Mouse (Mus musculus) limb, embryonic 11.5 days (tissue): Measurements from ENCODE around the gene Adamts10. TPM values are rescaled to one million over a fixed set of nuclear protein-coding genes. Genes with fewer than 3 reads are reported as not detected.
A peak's percentile ranks its signal among the peaks of the same experiment; 100 is the strongest.

ENCODE experiments used
- ATAC-seq: fragments of 200-750 bp; cut with Nextera tagmentation; 2 replicates; pipeline ENCODE4 v1.8.0; 2017; ENCODE audit warnings: low read depth; ENCODE audit not compliant: insufficient number of reproducible peaks, low FRiP score, low TSS enrichment
- DNase-seq: peaks from one replicate; pipeline ENCODE4 v3.0.0-alpha.2; 2015; ENCODE audit warnings: low spot score
- H3K27ac ChIP-seq: fragments of 300-500 bp; sonication (generic); replicated peaks from 2 replicates; pipeline ENCODE4 v1.5.1; 2014; ENCODE audit warnings: low read depth, mild to moderate bottlenecking, low read length
- H3K27me3 ChIP-seq: fragments of 300-500 bp; sonication (generic); 2 replicates; pipeline ENCODE4 v1.6.1; 2014; ENCODE audit warnings: mild to moderate bottlenecking, low read length, mixed read lengths; ENCODE audit not compliant: control insufficient read depth, insufficient read depth
- H3K36me3 ChIP-seq: fragments of 300-500 bp; sonication (generic); 2 replicates; pipeline ENCODE4 v1.6.1; 2014; ENCODE audit warnings: mild to moderate bottlenecking, low read length, moderate library complexity, mixed read lengths; ENCODE audit not compliant: control insufficient read depth, insufficient read depth
- H3K4me1 ChIP-seq: fragments of 300-500 bp; sonication (generic); 2 replicates; pipeline ENCODE4 v1.6.1; 2014; ENCODE audit warnings: low read length, mixed read lengths; ENCODE audit not compliant: control insufficient read depth, insufficient read depth
- H3K4me2 ChIP-seq: fragments of 300-500 bp; sonication (generic); 2 replicates; pipeline ENCODE4 v1.6.1; 2014; ENCODE audit warnings: low read depth, mild to moderate bottlenecking, moderate library complexity; ENCODE audit not compliant: severe bottlenecking
- H3K4me3 ChIP-seq: fragments of 300-500 bp; sonication (generic); 2 replicates; pipeline ENCODE4 v1.5.1; 2014; ENCODE audit warnings: low read depth, low read length
- H3K9ac ChIP-seq: fragments of 300-500 bp; sonication (generic); 2 replicates; pipeline ENCODE4 v1.6.1; 2014; ENCODE audit warnings: mild to moderate bottlenecking, low read length
- H3K9me3 ChIP-seq: fragments of 300-500 bp; sonication (generic); 2 replicates; pipeline ENCODE4 v1.6.1; 2016; ENCODE audit warnings: low read length; ENCODE audit not compliant: control insufficient read depth
- WGBS: fragments of 180-500 bp; shearing (Covaris S2); extraction: QIAGEN DNeasy Blood & Tissue Kit; methylation state at CpG from one replicate; pipeline ENCODE4 v1.1.7; 2014; 5-methylcytosine and 5-hydroxymethylcytosine counted together
- polyA plus RNA-seq: library from polyadenylated mRNA; unstranded; fragments of >200 nt; fragmentation: Nextera tagmentation; extraction: Ambion mirVana; gene quantifications from 2 replicates; pipeline ENCODE4 v1.2.1, GENCODE M21; 2014

The Adamts10 gene
- polyA plus RNA-seq, 1 experiment from 2014 or later, result 72.1 TPM

DNA sequence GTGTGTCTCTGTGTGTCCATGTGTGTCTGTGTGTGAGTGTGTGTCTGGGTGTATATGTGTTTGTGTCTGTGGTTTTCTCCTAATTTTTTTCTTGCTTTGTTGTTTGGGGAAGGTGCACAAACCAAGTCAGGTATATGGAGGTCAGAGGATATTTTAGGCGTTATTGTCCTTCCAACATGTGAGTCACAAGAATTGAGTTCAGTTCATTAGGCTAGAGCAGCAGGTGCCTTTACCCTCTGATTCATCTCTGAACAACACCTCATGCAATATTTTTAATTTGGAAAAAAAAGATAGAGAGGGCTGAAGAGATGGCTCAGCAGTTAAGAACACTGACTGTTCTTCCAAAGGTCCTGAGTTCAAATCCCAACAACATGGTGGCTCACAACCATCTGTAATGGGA lies 15.6 kb upstream of the Adamts10 start:
- no peak for DNase-seq
- H3K4me3 ChIP-seq, result no peak overlapping the region
- ATAC-seq, result no peak
- H3K9ac ChIP-seq, result no peak overlapping the region
- H3K36me3 ChIP-seq, result no peaks in the 10 kb centered on the region
- H3K27me3 ChIP-seq, result no peaks in the 10 kb centered on the region
- no peak overlapping the region for H3K27ac ChIP-seq
- 92% methylated on average over 1 of the region's 1 CpGs for WGBS
- no peak overlapping the region for H3K4me2 ChIP-seq
- H3K4me1 ChIP-seq, result no peaks in the 10 kb centered on the region
- H3K9me3 ChIP-seq, result no peaks in the 10 kb centered on the region

DNA sequence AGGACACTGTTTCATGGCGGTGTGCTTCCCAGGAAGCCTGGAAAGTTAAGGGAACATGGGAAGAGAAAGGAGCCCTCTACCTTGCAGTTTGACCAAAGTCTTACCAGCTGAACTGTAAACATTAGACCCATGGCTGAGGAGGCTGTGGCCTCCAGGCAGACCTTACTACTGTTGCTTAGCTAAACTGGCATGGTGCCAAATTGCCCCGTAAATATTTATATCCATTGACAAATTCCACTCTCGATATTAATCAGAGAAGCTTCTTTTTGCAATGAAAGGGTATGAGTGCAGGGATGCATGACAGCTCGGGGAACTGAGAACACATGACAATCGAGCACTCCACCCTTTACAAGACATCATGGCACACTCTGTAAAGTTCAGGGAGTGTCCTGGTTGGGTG lies 13.8 kb upstream of the Adamts10 start:
- no peaks in the 10 kb centered on the region for H3K27me3 ChIP-seq
- ATAC-seq (no peak), DNase-seq (no peak)
- no peak overlapping the region for H3K4me3 ChIP-seq
- H3K27ac ChIP-seq, result no peak overlapping the region
- H3K4me2 ChIP-seq, result no peak overlapping the region
- no peaks in the 10 kb centered on the region for H3K36me3 ChIP-seq
- no peaks in the 10 kb centered on the region for H3K9me3 ChIP-seq
- 85% methylated on average over 5 of the region's 5 CpGs for WGBS
- H3K9ac ChIP-seq, result no peak overlapping the region
- no peaks in the 10 kb centered on the region for H3K4me1 ChIP-seq

DNA sequence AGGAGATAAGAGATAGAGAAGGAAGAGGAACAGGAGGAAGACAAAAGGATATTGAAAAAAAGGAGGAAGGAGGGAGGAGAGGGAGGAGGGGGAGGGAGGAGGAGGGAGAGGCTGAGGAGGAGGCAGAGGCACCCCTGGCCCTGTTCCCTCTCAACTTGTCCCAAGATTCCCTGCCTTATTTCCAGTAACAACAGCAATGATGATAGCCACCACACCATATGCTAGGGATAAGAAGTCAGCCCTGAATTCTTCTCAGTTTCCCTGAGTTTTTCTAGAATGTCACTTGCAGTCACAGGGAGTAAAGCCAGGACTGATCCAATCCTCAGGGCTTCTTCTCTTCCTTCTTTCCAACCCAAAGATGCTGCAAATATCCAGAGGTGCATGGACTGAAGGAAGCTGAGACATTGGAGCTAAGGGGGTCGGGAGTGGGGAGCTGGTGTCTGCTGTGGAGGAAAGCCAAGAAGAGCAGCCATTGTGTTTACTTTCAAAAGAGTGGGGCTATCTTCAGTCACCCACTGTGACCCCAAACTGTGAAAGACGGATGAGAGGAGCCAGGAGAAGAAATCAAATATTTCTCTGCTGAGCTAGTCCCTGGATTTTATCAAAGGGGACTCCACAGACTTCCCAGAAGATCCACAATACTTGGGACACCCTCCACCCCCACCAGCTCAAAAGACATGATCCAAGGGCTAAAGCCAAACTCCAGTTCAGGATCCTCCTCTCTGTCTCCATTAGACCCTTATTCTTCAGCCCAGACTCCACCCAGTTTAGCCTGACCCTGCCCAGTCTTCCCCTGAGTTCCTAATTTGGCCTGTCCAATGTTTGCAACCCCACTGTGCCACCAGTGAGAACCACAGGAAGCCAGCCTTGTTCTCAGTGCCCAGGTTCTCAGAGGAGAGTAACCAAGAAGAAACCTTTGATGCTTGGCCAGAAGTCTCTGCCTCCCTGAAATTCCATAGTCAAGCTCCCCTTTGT lies 11.3 kb upstream of the Adamts10 start:
- no peak overlapping the region for H3K9ac ChIP-seq
- no peaks in the 10 kb centered on the region for H3K36me3 ChIP-seq
- no peak overlapping the region for H3K4me3 ChIP-seq
- WGBS, result 53% methylated on average over 2 of the region's 2 CpGs
- no peak overlapping the region for H3K27ac ChIP-seq
- no peaks in the 10 kb centered on the region for H3K9me3 ChIP-seq
- DNase-seq, result no peak
- H3K4me1 ChIP-seq, result no peaks in the 10 kb centered on the region
- no peak overlapping the region for H3K4me2 ChIP-seq
- no peak for ATAC-seq
- H3K27me3 ChIP-seq, result no peaks in the 10 kb centered on the region

DNA sequence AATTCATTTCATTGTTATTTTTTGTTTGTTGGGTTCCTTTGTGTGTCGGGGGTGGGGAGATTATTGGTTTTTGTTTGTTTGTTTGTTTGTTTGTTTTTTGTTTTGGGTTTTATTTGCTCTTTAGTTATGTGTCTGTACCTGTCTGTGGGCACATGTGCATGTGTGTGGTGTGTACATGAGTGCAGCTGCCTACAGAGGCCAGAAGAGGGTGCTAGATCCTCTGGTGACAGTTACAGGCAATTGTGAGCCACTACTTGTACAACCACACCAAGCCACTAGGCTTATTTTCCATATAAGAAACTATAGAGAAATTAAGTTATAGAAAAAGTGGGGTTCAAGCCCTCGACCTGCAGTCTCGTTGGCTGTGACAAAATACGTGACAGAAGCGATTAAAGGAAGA lies 10.1 kb upstream of the Adamts10 start:
- ATAC-seq, result no peak

DNA sequence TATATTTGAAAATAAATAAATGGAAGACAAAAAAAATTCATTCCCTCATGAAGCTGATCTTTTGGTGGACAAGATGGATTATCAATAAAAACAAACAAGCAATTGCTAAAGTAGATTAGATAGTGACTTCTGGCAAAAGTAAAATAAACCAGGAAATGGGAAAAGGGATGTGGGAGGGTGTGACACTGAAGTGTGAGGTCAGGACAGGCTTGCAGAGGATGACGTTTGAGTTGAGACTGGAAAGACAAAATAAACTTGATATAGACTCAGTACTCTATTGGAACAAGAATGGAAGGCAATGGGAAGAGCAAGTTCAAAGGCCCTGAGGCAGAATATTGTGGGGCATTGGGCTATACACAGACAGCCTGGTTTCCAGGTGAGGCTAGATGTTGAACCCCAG lies 3.6 kb upstream of the Adamts10 start:
- peaks cover 7% of the 10 kb centered on the region for H3K4me1 ChIP-seq
- 49% methylated on average over 1 of the region's 1 CpGs for WGBS
- no peaks in the 10 kb centered on the region for H3K36me3 ChIP-seq
- no peaks in the 10 kb centered on the region for H3K9me3 ChIP-seq
- H3K27ac ChIP-seq, result no peak overlapping the region
- H3K4me2 ChIP-seq, result no peak overlapping the region
- no peak overlapping the region for H3K9ac ChIP-seq
- no peak overlapping the region for H3K4me3 ChIP-seq
- DNase-seq (no peak), ATAC-seq (no peak)
- H3K27me3 ChIP-seq, result no peaks in the 10 kb centered on the region

More for the DNA sequence above, 10.1 kb upstream of the Adamts10 start:
- H3K36me3 ChIP-seq, result no peaks in the 10 kb centered on the region
- no peak for DNase-seq
- no peak overlapping the region for H3K27ac ChIP-seq
- no peaks in the 10 kb centered on the region for H3K4me1 ChIP-seq
- no peaks in the 10 kb centered on the region for H3K27me3 ChIP-seq
- H3K9ac ChIP-seq, result no peak overlapping the region
- 85% methylated on average over 5 of the region's 5 CpGs for WGBS
- no peak overlapping the region for H3K4me2 ChIP-seq
- no peaks in the 10 kb centered on the region for H3K9me3 ChIP-seq
- no peak overlapping the region for H3K4me3 ChIP-seq

DNA sequence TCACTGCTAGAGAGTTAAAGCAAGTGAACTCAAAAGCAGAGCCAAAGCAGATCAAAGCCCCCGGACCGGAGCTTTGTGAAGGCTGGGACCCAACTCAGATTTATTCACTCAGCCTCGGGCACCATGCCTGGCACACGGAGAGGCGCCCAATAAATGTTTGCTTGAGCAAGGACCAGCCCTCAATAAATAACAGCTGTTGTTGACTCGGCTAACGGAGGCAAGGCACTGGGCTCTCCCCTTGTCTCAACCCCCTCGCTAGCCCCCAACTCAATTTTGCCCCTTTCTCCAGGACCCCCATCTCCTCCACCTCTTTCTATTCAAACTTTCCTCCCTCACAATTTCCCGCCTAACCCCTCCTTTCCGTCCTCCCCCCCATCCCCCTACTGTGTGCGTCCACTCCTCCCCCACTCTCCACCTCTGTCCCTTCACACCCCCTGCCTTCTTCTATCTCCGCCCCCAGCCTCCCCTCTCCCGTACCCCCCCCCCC lies 530 bp upstream of the Adamts10 start:
- no peaks in the 10 kb centered on the region for H3K9me3 ChIP-seq
- peak overlapping the region; percentile 77 for H3K4me2 ChIP-seq
- WGBS, result 2% methylated on average over 12 of the region's 13 CpGs
- peak overlapping the region; percentile 77 for H3K9ac ChIP-seq
- peak; percentile 23; the same call in 1 of the 2 replicates for ATAC-seq
- peak; percentile 66 for DNase-seq
- no peaks in the 10 kb centered on the region for H3K27me3 ChIP-seq
- peaks cover 14% of the 10 kb centered on the region for H3K4me1 ChIP-seq
- H3K27ac ChIP-seq, result peak overlapping the region; percentile 94
- H3K36me3 ChIP-seq, result peaks cover 5% of the 10 kb centered on the region; the same call in 1 of the 2 replicates
- peak overlapping the region; percentile 63 for H3K4me3 ChIP-seq

DNA sequence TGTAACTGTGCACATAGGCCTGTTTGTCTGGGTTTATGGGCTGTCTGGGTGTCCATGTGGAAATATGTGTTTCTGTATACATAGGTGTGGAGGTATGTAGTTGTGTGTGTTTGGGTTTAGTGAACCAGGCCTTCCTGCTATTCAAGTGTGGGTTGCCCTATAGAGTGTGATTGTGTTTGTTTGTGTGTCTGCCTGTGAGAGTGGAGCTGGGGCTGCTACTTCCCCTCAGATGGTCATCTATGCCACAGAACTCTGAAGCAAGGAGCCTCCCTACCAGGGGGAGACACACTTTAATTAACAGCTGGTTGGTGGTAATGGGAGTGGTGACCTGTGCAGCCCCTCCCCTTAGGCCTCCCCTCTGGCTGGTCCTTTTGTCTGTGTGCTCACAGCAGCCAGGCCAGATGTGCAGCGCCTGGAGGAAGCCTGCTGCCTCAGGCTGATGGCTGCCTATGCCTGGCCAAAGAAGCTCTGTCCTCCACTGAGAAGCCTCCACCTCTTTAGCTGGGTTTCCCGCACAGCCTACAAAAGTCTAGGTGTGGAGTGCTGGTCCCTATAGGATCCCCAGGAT lies 886 bp downstream of the Adamts10 start:
- Histone ChIP-seq H3K27ac (peak overlapping the region; percentile 94), H3K4me1 (peaks cover 14% of the 10 kb centered on the region), H3K4me3 (peak overlapping the region; percentile 63), H3K9ac (peak overlapping the region; percentile 77), H3K4me2 (peak overlapping the region; percentile 77), H3K36me3 (peaks cover 11% of the 10 kb centered on the region; the same call in 1 of the 2 replicates), H3K27me3 (no peaks in the 10 kb centered on the region), H3K9me3 (no peaks in the 10 kb centered on the region)
- DNase-seq (peak; percentile 76), ATAC-seq (peak; percentile 72)
- 4% methylated on average over 2 of the region's 2 CpGs for WGBS

DNA sequence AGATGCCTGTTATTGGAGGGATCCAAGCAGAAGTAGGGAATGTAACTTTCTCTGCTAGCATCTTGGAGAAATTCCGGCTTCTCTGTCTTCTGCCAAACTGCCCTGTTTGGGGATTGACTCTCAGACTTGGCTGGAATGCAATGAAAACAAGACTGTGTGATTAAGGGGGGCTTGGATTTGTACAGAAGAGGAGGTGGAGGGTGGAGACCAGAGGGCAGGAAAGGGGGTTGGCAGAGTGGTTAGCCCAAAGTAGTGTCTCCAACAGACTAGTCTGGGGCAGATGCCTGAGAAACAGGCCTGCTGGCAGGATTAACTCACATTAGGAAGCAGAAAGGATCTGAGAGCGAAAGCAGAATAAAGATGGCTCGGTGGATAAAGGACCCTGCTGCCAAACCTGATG lies 2.5 kb downstream of the Adamts10 start:
- Histone ChIP-seq H3K27me3 (no peaks in the 10 kb centered on the region), H3K4me1 (peaks cover 14% of the 10 kb centered on the region), H3K27ac (no peak overlapping the region), H3K4me3 (no peak overlapping the region), H3K9me3 (no peaks in the 10 kb centered on the region), H3K4me2 (no peak overlapping the region), H3K36me3 (peaks cover 17% of the 10 kb centered on the region), H3K9ac (no peak overlapping the region)
- WGBS, result 83% methylated on average over 3 of the region's 3 CpGs
- no peak for ATAC-seq
- DNase-seq, result no peak
